Mouse (Mus musculus) spleen, adult 2 months (tissue): ENCODE data around the gene Tcte3.
"Not testable (repeated sequence)": the region's sequence is repeated elsewhere in the genome, so short reads cannot be mapped to it uniquely, and the experiment has no call there.

Experiments used
- CTCF ChIP-seq: fragments of 200-500 bp; IDR thresholded peaks from 2 replicates; pipeline ENCODE4 v1.5.1; 2011; ENCODE audit warnings: mild to moderate bottlenecking, inconsistent platforms; ENCODE audit not compliant: insufficient read depth, insufficient read length, insufficient replicate concordance; ENCODE audit errors: extremely low read depth
- POLR2A ChIP-seq: fragments of 200-500 bp; IDR thresholded peaks from 2 replicates; pipeline ENCODE4 v1.6.1; 2011; ENCODE audit warnings: low read depth, low read length, inconsistent platforms

DNA sequence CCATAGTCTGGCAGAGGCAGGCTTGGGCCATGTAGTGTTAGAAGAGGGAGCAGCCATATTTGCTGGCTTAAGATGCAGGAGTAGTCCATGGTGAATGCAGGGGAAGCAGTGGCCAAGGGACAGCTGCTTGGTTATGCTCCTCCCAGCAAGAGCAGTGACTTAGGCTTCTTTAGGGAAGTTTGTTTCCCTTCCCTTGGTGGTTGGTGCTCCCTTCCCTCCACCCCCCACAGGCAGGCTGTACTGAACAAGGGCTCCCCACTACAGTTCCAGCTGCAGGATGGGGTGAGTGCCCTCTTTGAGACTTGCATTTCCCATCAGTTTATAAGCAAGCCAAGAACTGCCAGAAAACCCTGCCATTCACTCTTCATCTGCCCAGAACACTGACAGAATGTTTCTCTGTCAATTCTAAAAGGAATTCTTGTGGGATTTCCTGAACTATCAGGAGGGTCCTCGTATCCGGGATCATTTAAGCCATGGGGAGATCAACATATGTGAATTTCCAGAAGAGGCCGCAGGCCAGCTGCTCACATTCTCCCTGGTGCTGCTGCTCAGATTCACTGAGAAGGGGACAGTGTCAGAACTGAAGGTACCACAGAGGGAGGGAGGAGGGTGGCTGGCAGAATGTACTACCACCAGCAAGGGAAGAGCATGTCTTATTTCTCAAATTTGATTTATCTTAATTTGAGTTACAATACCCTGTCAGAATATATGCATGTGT lies 19.6 kb downstream of the Tcte3 start:
- not testable (repeated sequence) for TF ChIP-seq POLR2A, CTCF
